Mouse (Mus musculus): ENCODE measurements around the gene Garnl3. TPM values are rescaled to one million over a fixed set of nuclear protein-coding genes. Genes with fewer than 3 reads are reported as not detected.

The Garnl3 gene
- polyA plus RNA-seq, 1 experiment: 42.1 TPM

DNA sequence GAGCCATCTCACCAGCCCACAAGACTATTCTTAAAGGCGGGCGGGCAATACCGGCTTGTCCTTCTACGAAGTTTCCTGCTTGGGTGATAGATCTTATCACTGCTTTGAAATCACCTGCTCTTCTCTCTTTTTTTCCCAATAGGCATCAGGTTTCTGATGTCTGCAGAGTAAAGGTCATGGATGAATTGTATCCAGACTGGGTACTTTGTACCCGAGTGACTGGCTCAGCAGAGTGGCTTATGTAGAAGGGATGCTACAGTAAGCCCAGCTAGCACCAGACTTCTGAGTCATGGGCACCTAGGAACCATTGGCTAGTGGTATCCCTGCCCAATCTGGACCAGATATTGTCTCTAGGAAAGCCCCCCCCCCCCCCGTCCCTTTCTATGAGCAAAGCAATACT, 147.8 kb downstream of the Garnl3 start:
- no peak for DNase-seq (ENCODE audit: low read depth)
- TF ChIP-seq POLR2A (IDR thresholded peaks at IDR 0.05; ENCODE audit: borderline replicate concordance, extremely low read depth, insufficient read depth, insufficient read length, poor library complexity, severe bottlenecking): no peak
- TF ChIP-seq CTCF (IDR thresholded peaks at IDR 0.05; ENCODE audit: borderline replicate concordance, extremely low read depth, insufficient read depth, insufficient read length): no peak

DNA sequence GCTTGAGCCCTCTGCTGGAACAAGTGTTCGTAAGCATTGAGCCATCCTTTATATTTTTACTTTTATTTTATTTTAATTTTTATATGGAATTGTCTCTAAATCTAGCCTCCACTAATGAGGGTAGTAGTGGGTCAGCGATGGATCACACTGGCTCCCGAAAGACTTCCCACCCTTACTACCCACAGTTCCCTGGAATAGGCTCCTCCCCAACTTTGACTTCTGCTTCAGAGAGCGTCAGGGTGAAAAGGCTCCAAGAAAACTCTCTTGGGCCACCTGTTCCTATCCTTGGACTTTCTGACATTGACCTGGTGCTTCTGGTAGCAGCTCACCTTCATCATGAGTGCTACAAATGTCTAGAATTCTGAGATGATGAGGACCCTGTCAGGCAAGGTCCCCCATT, 148.8 kb downstream of the Garnl3 start:
- TF ChIP-seq POLR2A (IDR thresholded peaks at IDR 0.05; ENCODE audit: borderline replicate concordance, extremely low read depth, insufficient read depth, insufficient read length, poor library complexity, severe bottlenecking): no peak
- TF ChIP-seq CTCF (IDR thresholded peaks at IDR 0.05; ENCODE audit: borderline replicate concordance, extremely low read depth, insufficient read depth, insufficient read length): no peak
- DNase-seq (ENCODE audit: low read depth): no peak

DNA sequence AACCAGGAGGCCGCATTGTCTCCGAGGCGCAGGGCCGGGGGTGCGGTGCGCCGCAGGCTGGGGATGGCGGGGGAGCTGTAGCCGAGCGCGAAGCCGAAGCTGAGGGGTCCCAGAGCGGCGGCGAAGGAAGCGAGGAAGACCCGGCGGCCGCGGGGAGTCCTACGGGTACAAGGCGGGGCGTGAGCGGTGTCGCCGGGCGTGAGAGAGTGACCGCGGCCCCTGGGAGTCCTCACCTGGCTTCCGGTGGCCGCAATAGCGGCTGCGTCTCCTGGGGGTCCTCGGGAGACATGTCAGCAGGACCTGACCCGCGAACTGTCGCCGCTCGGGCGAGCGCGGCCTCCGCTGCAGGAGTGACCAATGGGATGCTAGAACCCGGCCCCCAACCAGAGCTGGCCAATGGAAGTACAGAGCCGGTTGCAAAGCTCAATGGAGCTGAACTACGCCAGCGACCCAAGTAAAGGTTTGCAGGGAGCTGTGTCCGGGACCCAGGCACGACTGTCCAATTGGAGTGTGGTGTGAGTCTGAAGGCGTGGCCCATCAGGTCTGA, 149.7 kb downstream of the Garnl3 start, which contains the start of gene Slc2a8:
TSS of gene Slc2a8 (minus strand) at position 359 of the 547 bp plus-strand sequence.
- TF ChIP-seq CTCF (IDR thresholded peaks at IDR 0.05; ENCODE audit: borderline replicate concordance, extremely low read depth, insufficient read depth, insufficient read length) (no peak), POLR2A (IDR thresholded peaks at IDR 0.05; ENCODE audit: borderline replicate concordance, extremely low read depth, insufficient read depth, insufficient read length, poor library complexity, severe bottlenecking) (peak; percentile 80; the same call in 1 of the 2 replicates)
- peak; percentile 98 for DNase-seq (ENCODE audit: low read depth)

DNA sequence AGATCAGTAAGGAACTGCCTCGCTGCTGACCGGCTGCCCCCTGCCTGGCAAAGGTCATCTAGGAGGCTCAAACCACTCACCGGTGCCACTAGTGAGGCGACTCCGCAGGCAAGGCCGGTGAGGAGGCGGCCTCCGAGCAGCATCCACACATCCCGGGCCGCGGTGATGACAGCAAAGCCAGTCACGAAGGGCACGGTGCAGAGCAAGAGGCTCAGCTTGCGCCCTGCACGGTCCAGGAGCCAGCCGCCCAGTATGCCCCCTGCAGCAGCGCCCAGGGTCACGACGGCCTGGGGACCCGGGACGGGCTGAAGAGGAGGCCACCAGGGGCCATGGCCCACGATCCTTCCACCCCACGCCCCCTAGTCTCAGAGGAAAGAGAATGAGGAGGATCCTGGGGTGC, 150.2 kb downstream of the Garnl3 start:
- no peak for TF ChIP-seq POLR2A (IDR thresholded peaks at IDR 0.05; ENCODE audit: borderline replicate concordance, extremely low read depth, insufficient read depth, insufficient read length, poor library complexity, severe bottlenecking)
- no peak for TF ChIP-seq CTCF (IDR thresholded peaks at IDR 0.05; ENCODE audit: borderline replicate concordance, extremely low read depth, insufficient read depth, insufficient read length)
- no peak for DNase-seq (ENCODE audit: low read depth)

DNA sequence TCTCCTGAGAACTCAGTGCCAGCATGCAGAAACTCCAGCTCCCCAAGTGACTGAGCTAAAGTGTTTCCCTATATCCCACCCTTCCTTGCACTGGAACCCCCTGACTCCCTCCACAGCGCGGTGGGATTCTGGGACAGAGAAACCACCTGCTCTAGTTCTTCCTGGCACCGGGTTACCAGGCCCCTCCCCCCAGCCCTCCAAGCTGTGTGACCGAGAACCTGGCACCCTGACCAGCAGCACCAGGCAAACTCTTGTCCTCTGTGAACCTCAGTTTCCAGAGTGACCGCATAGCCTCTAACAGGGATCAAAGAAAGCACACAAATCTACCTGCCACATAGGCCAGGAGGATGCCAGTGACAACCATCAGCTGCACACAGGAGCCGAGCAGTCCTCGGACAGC, 151.8 kb downstream of the Garnl3 start:
- DNase-seq (ENCODE audit: low read depth): no peak
- TF ChIP-seq CTCF (IDR thresholded peaks at IDR 0.05; ENCODE audit: borderline replicate concordance, extremely low read depth, insufficient read depth, insufficient read length) (no peak), POLR2A (IDR thresholded peaks at IDR 0.05; ENCODE audit: borderline replicate concordance, extremely low read depth, insufficient read depth, insufficient read length, poor library complexity, severe bottlenecking) (no peak)

DNA sequence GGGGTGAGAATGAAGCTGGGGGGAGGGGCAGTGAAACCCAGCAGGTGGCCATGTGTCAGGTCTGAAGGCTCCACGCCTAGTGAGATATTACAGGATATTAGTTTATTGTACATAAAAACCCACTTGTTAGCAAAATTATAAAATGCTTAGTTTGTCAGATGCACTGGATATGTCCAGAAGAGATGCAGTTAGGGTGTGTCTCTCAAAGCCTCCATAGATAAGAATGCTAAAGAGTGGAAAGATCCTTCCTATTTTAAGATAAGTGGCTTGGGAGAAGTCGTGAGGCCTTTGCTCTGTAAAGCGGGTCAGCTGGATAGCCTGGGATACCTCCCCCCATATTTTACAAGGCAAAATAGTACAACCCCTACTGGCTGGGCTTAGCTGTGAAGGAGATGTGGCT, 152.8 kb downstream of the Garnl3 start:
- TF ChIP-seq CTCF (IDR thresholded peaks at IDR 0.05; ENCODE audit: borderline replicate concordance, extremely low read depth, insufficient read depth, insufficient read length): no peak
- TF ChIP-seq POLR2A (IDR thresholded peaks at IDR 0.05; ENCODE audit: borderline replicate concordance, extremely low read depth, insufficient read depth, insufficient read length, poor library complexity, severe bottlenecking): no peak
- no peak for DNase-seq (ENCODE audit: low read depth)

- TF ChIP-seq CTCF (IDR thresholded peaks at IDR 0.05; ENCODE audit: borderline replicate concordance, extremely low read depth, insufficient read depth, insufficient read length) (no peak), POLR2A (IDR thresholded peaks at IDR 0.05; ENCODE audit: borderline replicate concordance, extremely low read depth, insufficient read depth, insufficient read length, poor library complexity, severe bottlenecking) (no peak)
- peak; percentile 55 for DNase-seq (ENCODE audit: low read depth)
Measured at GRCm38 (mm10) chr2:32977114-32977513, 154.3 kb downstream of the Garnl3 start.

DNA sequence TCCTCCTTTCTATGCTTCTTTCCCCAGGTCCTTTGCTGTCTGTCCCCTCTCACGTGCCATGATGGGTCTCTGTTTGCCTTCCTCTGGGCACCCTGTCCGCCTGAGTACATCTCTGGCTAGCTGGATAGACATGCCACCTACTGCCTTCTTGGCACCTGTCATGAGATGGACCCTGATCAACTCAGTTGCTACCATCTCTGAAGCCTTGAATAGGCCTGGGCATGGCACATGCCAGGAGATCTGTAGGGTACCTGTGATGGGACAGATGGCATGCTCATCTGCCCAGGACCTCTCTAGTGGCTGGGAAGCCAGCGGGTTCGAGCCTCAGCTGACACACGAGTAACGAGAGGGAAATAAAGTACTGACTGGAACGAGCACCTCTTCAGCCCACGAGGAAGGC, 157.2 kb downstream of the Garnl3 start:
- DNase-seq (ENCODE audit: low read depth): no peak
- TF ChIP-seq POLR2A (IDR thresholded peaks at IDR 0.05; ENCODE audit: borderline replicate concordance, extremely low read depth, insufficient read depth, insufficient read length, poor library complexity, severe bottlenecking): no peak
- TF ChIP-seq CTCF (IDR thresholded peaks at IDR 0.05; ENCODE audit: borderline replicate concordance, extremely low read depth, insufficient read depth, insufficient read length): no peak

DNA sequence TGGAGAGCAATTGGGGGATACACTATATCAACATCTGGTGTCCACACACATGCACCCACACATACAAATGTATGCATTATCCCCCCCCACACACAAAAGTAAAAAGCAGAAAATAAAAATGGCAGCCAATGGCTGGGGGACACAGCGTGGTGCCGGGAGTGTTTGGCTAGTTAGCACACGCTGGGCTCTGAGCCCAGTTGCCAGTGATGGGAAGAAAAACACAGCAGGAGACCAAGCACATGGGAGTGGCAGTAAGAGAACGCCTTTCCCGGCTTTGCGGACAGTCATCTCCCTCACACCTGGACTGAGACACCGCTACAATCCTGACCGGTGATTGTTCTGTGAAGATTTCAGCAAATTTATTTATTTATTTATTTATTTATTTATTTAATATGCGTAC, 160.2 kb downstream of the Garnl3 start:
- peak; percentile 82 for DNase-seq (ENCODE audit: low read depth)
- no peak for TF ChIP-seq CTCF (IDR thresholded peaks at IDR 0.05; ENCODE audit: borderline replicate concordance, extremely low read depth, insufficient read depth, insufficient read length)
- TF ChIP-seq POLR2A (IDR thresholded peaks at IDR 0.05; ENCODE audit: borderline replicate concordance, extremely low read depth, insufficient read depth, insufficient read length, poor library complexity, severe bottlenecking): no peak

DNA sequence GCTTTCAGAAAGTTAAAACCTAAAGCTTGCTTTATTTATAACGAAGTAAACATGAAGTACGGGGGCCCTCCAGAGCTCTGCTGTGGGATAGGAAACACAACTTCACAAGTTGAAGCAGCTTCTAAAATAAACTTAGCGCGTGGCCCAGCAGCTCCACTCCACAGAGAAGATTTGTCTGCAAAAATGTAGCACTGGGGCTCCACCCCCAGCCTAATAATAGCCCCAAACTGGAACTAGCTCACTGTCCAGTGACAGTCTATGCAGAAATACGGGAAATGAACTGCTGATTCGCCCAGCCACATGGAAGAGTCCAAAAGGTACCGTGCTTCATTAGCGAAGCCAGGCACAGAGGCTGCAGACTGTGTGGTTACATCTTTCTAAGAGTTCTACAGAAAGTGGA, 162.1 kb downstream of the Garnl3 start:
- no peak for DNase-seq (ENCODE audit: low read depth)
- TF ChIP-seq CTCF (IDR thresholded peaks at IDR 0.05; ENCODE audit: borderline replicate concordance, extremely low read depth, insufficient read depth, insufficient read length) (no peak), POLR2A (IDR thresholded peaks at IDR 0.05; ENCODE audit: borderline replicate concordance, extremely low read depth, insufficient read depth, insufficient read length, poor library complexity, severe bottlenecking) (no peak)

GRCm38 (mm10) chr2:32968024-32968614, 163.3 kb downstream of the Garnl3 start:
- TF ChIP-seq CTCF (IDR thresholded peaks at IDR 0.05; ENCODE audit: borderline replicate concordance, extremely low read depth, insufficient read depth, insufficient read length) (no peak), POLR2A (IDR thresholded peaks at IDR 0.05; ENCODE audit: borderline replicate concordance, extremely low read depth, insufficient read depth, insufficient read length, poor library complexity, severe bottlenecking) (no peak)
- no peak for DNase-seq (ENCODE audit: low read depth)
